Mouse (Mus musculus): ENCODE measurements around the gene Sftpd. TPM values are rescaled to one million over a fixed set of nuclear protein-coding genes. Genes with fewer than 3 reads are reported as not detected.

Gene Sftpd
- total RNA-seq (2014; rRNA removed) (not detected in 2 replicates), polyA plus RNA-seq (2015; fragmentation: Nextera tagmentation; extraction: Ambion mirVana) (0.12 TPM in 1 of 2 replicates, not detected in the other)

DNA sequence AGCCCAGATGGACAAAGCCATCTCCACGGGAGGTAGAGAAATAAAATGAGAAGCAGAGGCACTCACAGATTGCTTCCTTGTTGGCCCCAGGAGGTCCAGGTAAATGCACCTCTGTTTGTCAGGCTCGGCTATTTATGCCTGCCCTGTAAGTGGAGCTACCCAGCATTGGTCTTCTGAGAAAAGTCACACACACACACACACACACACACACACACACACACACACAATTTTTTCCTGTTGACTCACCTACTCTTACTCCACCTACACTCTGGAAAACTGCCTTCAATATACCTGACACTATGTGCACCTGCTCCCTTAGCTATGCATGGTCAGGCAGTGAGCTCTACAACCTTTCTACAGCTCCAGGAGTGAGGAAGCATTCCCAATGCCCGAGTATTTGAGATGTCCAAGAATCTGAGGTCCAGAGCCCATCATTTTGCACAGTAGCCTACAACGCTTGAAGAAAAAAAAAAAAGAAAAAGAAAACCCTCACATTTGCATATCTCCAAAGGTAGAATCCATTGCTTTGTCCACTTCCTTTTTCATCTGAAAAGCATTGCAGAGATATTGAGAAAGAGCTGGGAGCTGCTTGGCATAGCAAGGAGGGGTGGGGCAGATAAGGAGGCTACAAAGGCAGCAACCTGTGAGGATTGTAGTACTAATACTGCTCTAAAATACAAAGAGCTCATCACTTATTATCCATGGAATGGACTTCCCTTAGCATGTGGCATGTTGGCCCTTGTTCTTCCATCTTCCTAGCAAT, at the start of gene Sftpd:
Gene Sftpd, minus strand, starts transcription at position 91 of the 763 bp plus-strand sequence.
- Histone ChIP-seq H3K9ac (replicated peaks; ENCODE audit: low read length, poor library complexity, severe bottlenecking) (no peak within 1 kb of the TSS), H3K9me3 (ENCODE audit: low read length) (no peaks in the 10 kb centered on the region), H3K27me3 (ENCODE audit: insufficient read depth, low read length) (no peaks in the 10 kb centered on the region), H3K4me1 (ENCODE audit: insufficient read depth, low read length) (no peaks in the 10 kb centered on the region), H3K36me3 (ENCODE audit: insufficient read depth, low read length) (no peaks in the 10 kb centered on the region), H3K4me3 (ENCODE audit: low read depth, low read length) (no peak within 1 kb of the TSS), H3K4me2 (ENCODE audit: low read depth, low read length, poor library complexity, severe bottlenecking) (no peak within 1 kb of the TSS), H3K27ac (ENCODE audit: low read depth, low read length) (no peak within 1 kb of the TSS)
- ATAC-seq (ENCODE audit: low FRiP score) (no peak), DNase-seq (ENCODE audit: low spot score) (no peak)
- TF ChIP-seq CTCF (IDR thresholded peaks at IDR 0.05), result no peak
- 80% methylated on average over 4 of the region's 4 CpGs for WGBS

DNA sequence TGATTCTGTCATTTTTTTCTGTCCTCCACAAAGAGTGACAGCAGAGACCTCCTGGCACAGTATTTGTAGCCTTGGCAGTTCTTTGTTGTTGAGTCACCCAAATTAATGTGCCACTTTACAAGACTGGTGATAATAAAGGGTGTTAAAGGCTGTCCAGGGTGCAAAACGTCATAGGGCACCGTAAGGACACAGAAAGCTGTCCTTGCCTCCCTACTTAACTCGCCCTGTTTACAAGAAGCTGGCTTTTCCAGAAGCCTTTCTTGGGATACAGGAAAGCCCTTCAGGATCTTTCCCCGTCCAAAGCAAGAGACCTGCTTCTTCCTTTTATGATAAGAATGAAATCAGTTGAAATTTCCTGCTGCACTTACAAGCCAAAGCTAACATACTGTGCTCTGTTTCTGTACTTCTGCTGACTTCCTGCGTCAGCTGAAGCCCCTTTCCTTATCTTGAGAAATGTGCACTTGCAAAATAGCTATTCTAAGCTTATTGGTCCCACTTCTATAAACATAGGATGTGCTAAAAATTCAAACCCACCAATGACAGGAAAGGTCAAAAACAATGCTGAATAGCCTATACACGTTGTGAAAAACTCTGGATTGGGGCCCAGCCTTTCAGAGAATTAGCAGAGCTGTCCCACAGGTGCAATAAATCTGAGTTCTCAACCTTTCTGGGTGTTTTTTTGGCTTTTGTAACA, 13.2 kb upstream of the Sftpd start:
- Histone ChIP-seq H3K27ac (ENCODE audit: low read depth, low read length) (no peak overlapping the region), H3K4me1 (ENCODE audit: insufficient read depth, low read length) (no peaks in the 10 kb centered on the region), H3K36me3 (ENCODE audit: insufficient read depth, low read length) (no peaks in the 10 kb centered on the region), H3K27me3 (ENCODE audit: insufficient read depth, low read length) (no peaks in the 10 kb centered on the region), H3K9me3 (ENCODE audit: low read length) (no peaks in the 10 kb centered on the region), H3K4me3 (ENCODE audit: low read depth, low read length) (no peak overlapping the region), H3K4me2 (ENCODE audit: low read depth, low read length, poor library complexity, severe bottlenecking) (no peak overlapping the region), H3K9ac (replicated peaks; ENCODE audit: low read length, poor library complexity, severe bottlenecking) (no peak overlapping the region)
- TF ChIP-seq CTCF (IDR thresholded peaks at IDR 0.05), result no peak
- ATAC-seq (ENCODE audit: low FRiP score) (no peak), DNase-seq (ENCODE audit: low spot score) (no peak)
- WGBS, result 70% methylated on average over 6 of the region's 6 CpGs

DNA sequence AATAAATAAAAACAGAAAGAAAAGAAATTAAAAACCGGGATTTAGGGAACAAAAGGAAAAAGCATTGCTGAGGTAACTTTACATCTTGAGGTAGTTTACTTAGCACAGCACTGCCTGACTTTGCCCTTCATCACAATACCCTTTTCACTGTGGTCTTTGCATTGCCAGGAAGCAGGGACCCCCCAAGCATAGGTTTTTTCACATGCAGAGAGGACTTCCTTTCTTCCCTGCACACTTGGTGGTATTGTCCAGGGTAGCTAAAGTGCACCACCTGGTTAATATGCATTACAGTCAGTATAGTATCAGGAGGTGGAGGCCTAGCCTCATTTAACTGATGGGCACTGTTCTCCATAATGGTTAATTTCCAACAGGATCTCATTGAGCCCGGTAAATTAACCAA, 4.5 kb upstream of the Sftpd start:
- ATAC-seq (ENCODE audit: low FRiP score) (no peak), DNase-seq (ENCODE audit: low spot score) (no peak)
- Histone ChIP-seq H3K4me2 (ENCODE audit: low read depth, low read length, poor library complexity, severe bottlenecking) (no peak overlapping the region), H3K9ac (replicated peaks; ENCODE audit: low read length, poor library complexity, severe bottlenecking) (no peak overlapping the region), H3K36me3 (ENCODE audit: insufficient read depth, low read length) (no peaks in the 10 kb centered on the region), H3K4me1 (ENCODE audit: insufficient read depth, low read length) (no peaks in the 10 kb centered on the region), H3K27me3 (ENCODE audit: insufficient read depth, low read length) (no peaks in the 10 kb centered on the region), H3K27ac (ENCODE audit: low read depth, low read length) (no peak overlapping the region), H3K4me3 (ENCODE audit: low read depth, low read length) (no peak overlapping the region), H3K9me3 (ENCODE audit: low read length) (0 out of 2 replicates have a peak, but pooled peaks cover 2% of the 10 kb centered on the region)
- no peak for TF ChIP-seq CTCF (IDR thresholded peaks at IDR 0.05)
- 87% methylated on average over 2 of the region's 2 CpGs for WGBS

DNA sequence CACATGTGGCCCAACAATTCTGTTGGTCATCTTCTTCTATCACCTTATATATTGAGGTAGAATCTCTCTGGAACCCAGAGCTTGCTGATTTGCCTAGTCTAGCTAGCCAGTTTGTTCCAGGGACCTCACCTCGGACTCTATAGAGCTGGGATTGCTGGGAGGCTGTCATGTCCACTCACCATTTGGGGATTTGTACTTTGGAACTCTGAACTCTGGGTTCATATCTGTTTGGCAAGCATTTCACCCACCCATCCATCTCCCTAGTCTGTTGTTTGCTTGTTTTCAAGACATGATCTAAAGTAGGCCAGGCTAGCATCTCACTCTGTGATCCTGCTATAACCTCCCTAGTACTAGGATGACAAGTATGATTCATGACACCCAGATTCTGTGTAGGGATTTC, 10.1 kb downstream of the Sftpd start:
- no peak for ATAC-seq (ENCODE audit: low FRiP score)
- WGBS, result 70% methylated on average over 1 of the region's 1 CpGs
- Histone ChIP-seq H3K4me1 (ENCODE audit: insufficient read depth, low read length) (no peaks in the 10 kb centered on the region), H3K27ac (ENCODE audit: low read depth, low read length) (no peak overlapping the region), H3K27me3 (ENCODE audit: insufficient read depth, low read length) (no peaks in the 10 kb centered on the region), H3K4me3 (ENCODE audit: low read depth, low read length) (no peak overlapping the region), H3K4me2 (ENCODE audit: low read depth, low read length, poor library complexity, severe bottlenecking) (no peak overlapping the region), H3K9ac (replicated peaks; ENCODE audit: low read length, poor library complexity, severe bottlenecking) (no peak overlapping the region), H3K9me3 (ENCODE audit: low read length) (no peaks in the 10 kb centered on the region), H3K36me3 (ENCODE audit: insufficient read depth, low read length) (no peaks in the 10 kb centered on the region)
- no peak for DNase-seq (ENCODE audit: low spot score)
- no peak for TF ChIP-seq CTCF (IDR thresholded peaks at IDR 0.05)

DNA sequence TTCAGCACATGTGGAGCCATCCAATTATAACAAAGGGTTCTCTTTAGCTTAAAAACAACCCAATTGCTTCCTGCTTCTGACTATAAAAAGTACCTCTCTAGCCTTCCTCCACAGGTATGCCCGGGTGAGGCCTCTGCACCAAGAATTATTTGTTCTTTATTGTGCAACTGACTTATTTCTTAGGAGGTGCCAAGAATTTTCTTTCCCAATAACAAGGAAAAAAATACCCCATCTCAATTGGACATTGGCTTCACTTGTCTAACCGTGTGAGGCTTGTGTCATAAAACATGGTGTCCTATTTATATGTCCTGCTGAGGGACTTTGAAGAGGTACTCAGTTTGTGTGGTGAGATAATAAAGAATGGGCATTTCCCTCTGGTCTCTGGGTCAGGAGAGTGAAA, 14.4 kb downstream of the Sftpd start:
- DNase-seq (ENCODE audit: low spot score) (no peak), ATAC-seq (ENCODE audit: low FRiP score) (no peak)
- H3K27ac ChIP-seq (ENCODE audit: low read depth, low read length), result no peak overlapping the region
- no peak overlapping the region for H3K9ac ChIP-seq (replicated peaks; ENCODE audit: low read length, poor library complexity, severe bottlenecking)
- H3K27me3 ChIP-seq (ENCODE audit: insufficient read depth, low read length), result no peaks in the 10 kb centered on the region
- H3K9me3 ChIP-seq (ENCODE audit: low read length), result no peaks in the 10 kb centered on the region
- no peak overlapping the region for H3K4me3 ChIP-seq (ENCODE audit: low read depth, low read length)
- no peaks in the 10 kb centered on the region for H3K4me1 ChIP-seq (ENCODE audit: insufficient read depth, low read length)
- H3K36me3 ChIP-seq (ENCODE audit: insufficient read depth, low read length), result no peaks in the 10 kb centered on the region
- no peak overlapping the region for H3K4me2 ChIP-seq (ENCODE audit: low read depth, low read length, poor library complexity, severe bottlenecking)
- no peak for TF ChIP-seq CTCF (IDR thresholded peaks at IDR 0.05)
- 90% methylated on average over 2 of the region's 2 CpGs for WGBS

DNA sequence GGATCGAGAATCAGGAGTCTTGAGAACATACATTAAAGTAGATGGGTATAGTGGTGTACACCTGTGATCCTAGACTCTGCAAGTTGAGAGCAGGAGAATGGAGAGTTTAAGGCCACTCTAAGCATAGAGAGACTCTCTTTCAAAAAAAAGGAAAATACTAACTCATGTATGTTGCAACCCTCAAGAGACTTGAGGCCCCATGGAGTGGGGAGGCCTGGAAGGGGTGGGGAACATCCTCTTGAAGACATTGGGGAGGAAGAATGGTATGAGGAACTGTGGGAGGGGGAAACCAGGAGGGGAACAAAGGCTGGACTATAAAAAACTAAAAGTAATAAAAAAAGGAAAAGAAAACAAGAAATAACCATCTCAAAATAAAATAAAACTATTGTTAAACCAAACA, 16.4 kb downstream of the Sftpd start:
- no peaks in the 10 kb centered on the region for H3K27me3 ChIP-seq (ENCODE audit: insufficient read depth, low read length)
- H3K4me2 ChIP-seq (ENCODE audit: low read depth, low read length, poor library complexity, severe bottlenecking), result no peak overlapping the region
- WGBS, result 97% methylated on average over 1 of the region's 1 CpGs
- no peak overlapping the region for H3K27ac ChIP-seq (ENCODE audit: low read depth, low read length)
- H3K4me1 ChIP-seq (ENCODE audit: insufficient read depth, low read length), result no peaks in the 10 kb centered on the region
- no peak for TF ChIP-seq CTCF (IDR thresholded peaks at IDR 0.05)
- H3K4me3 ChIP-seq (ENCODE audit: low read depth, low read length), result no peak overlapping the region
- ATAC-seq (ENCODE audit: low FRiP score) (no peak), DNase-seq (ENCODE audit: low spot score) (no peak)
- no peaks in the 10 kb centered on the region for H3K36me3 ChIP-seq (ENCODE audit: insufficient read depth, low read length)
- no peak overlapping the region for H3K9ac ChIP-seq (replicated peaks; ENCODE audit: low read length, poor library complexity, severe bottlenecking)
- no peaks in the 10 kb centered on the region for H3K9me3 ChIP-seq (ENCODE audit: low read length)

Measured in midbrain, postnatal 0 days (tissue).